Mouse (Mus musculus): ENCODE data around the gene Kmt2b. TPM values are rescaled to one million over a fixed set of nuclear protein-coding genes. Genes with fewer than 3 reads are reported as not detected.

Kmt2b gene
- polyA plus RNA-seq, 1 experiment from 2014 or later, result 3.8 TPM

DNA sequence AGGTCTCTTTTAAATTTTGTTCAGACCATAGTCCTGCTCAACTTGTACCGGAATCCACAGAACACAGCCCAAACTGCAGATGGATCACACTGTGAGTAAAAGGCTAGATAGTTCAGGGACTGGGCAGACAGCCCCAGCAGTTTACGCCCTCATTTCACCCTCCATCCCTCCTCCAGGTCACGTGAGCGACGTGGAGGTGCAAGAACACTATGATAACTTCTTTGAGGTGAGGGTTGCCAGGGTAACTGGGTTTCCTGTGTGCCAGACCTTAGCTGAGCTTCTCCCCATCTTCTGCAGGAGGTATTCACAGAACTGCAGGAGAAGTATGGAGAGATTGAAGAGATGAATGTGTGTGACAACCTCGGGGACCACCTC lies 24.6 kb downstream of the Kmt2b start:
- WGBS (ENCODE audit: insufficient replicate concordance), result 21% methylated on average over 6 of the region's 6 CpGs
- Histone ChIP-seq H3K9ac (peak overlapping the region; percentile 81), H3K4me2 (peak overlapping the region; percentile 89), H3K36me3 (peaks cover 43% of the 10 kb centered on the region), H3K4me3 (replicated peaks) (peak overlapping the region; percentile 83), H3K27me3 (no peaks in the 10 kb centered on the region), H3K4me1 (replicated peaks) (peaks cover 36% of the 10 kb centered on the region), H3K27ac (peak overlapping the region; percentile 96), H3K9me3 (replicated peaks) (no peaks in the 10 kb centered on the region)
- DNase-seq, result no peak
- no peak for ATAC-seq (ENCODE audit: low read depth)

DNA sequence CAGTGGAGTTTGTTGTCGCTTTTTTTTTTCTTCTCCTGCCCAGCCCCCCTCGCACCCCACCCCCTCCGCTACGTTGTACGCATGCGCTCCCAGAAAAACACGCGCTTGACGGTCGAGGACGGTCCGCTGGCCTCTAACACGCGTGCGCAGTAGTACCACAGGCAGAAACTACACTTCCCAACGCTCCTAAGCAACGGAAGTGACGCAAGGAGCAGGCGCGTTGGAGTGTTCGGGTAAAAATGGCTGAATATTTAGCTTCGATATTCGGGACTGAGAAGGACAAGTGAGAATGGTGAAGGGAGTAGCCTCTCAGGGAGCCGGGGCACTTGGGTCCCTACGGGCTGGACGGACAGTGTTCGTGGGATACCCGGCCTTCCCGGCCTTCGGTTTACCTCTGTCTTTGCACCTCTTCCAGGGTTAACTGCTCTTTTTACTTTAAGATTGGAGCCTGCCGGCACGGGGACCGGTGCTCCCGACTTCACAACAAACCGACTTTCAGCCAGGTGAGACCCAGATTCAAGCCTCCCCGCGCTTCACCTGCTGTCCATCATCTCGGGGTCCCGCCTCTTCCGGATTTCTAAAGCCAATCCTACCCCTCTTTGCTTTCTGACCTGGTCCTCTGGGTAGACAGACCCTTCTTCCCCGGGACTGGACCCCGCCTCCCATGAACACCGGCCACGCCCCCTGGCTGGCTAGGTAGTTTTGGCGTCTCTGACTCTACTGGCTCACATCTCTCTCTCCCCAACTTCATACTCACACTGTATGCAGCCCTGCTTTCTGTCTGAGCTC lies 25.2 kb downstream of the Kmt2b start, which contains the start of the genes U2af1l4, Gm49396 and Psenen:
Gene U2af1l4 (plus strand): TSS at position 185 of the 789 bp plus-strand sequence.
Gene Gm49396 (plus strand): TSS at position 228 of the 789 bp plus-strand sequence.
Gene Psenen (minus strand): TSS at position 511 of the 789 bp plus-strand sequence.
- Histone ChIP-seq H3K4me3 (replicated peaks) (peak within 1 kb of the TSS; percentile 83), H3K9me3 (replicated peaks) (no peaks in the 10 kb centered on the region), H3K4me2 (peak within 1 kb of the TSS; percentile 89), H3K9ac (peak within 1 kb of the TSS; percentile 81), H3K27ac (peak within 1 kb of the TSS; percentile 96), H3K36me3 (peaks cover 37% of the 10 kb centered on the region), H3K27me3 (no peaks in the 10 kb centered on the region), H3K4me1 (replicated peaks) (peaks cover 41% of the 10 kb centered on the region)
- ATAC-seq (ENCODE audit: low read depth) (peak; percentile 81), DNase-seq (peak; percentile 92)
- under 1% methylated on average over 45 of the region's 45 CpGs for WGBS (ENCODE audit: insufficient replicate concordance)

DNA sequence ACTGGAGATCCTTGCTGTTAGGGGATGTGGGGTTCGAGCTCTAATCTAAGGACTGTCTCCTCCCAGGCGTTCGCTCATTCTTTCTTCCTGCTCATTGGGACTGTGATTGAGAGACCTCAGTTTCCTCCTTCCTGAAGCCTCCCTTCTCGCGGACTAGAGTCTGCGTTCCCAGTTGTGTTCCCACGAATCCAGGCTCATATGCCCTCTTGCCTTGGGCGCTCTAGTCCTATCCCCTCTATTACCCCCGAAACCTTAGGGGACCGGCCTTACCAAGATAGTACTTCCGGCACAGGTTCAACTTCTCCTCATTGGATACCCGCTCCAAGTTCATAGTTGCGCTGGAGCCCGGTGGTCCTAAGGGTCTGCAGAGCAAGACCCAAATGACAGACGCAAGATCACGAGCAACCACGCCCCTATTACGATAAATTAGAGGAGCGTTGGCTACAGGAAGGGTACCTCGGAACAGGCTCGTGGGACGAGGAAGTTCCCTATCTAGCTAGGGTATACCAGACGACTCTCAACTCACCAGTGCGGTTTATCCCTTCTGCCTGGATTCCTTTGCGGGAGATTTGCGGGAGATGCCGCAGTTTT lies 25.9 kb downstream of the Kmt2b start:
- Histone ChIP-seq H3K9ac (peak overlapping the region; percentile 81), H3K27me3 (no peaks in the 10 kb centered on the region), H3K4me1 (replicated peaks) (peaks cover 48% of the 10 kb centered on the region), H3K27ac (peak overlapping the region; percentile 84), H3K9me3 (replicated peaks) (no peaks in the 10 kb centered on the region), H3K36me3 (peaks cover 36% of the 10 kb centered on the region), H3K4me2 (peak overlapping the region; percentile 89), H3K4me3 (replicated peaks) (peak overlapping the region; percentile 83)
- DNase-seq (no peak), ATAC-seq (ENCODE audit: low read depth) (peak; percentile 8; the same call in 1 of the 2 replicates)
- under 1% methylated on average over 27 of the region's 27 CpGs for WGBS (ENCODE audit: insufficient replicate concordance)

DNA sequence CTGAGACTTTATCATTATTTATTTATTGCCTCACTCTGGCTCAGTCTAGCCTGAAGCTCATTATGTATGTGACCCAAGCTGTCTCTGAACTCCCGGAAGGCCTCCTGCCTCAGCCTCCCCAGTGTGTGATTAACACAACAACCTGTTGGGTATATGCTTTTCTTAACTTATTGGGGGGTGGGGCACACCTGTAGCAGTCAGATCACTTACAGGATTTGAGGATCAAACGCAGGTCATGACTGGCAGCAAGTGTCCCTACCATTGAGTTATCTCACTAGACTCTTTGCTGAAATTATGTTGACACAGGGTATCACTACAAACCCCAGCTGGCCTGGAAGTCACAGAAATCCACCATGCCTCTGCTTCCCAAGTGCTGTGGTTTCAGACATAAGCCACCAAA lies 28.2 kb downstream of the Kmt2b start:
- 68% methylated on average over 2 of the region's 2 CpGs for WGBS (ENCODE audit: insufficient replicate concordance)
- Histone ChIP-seq H3K9me3 (replicated peaks) (no peaks in the 10 kb centered on the region), H3K27me3 (no peaks in the 10 kb centered on the region), H3K9ac (peak overlapping the region; percentile 66), H3K4me2 (peak overlapping the region; percentile 73), H3K4me3 (replicated peaks) (peak overlapping the region; percentile 67; the same call in 1 of the 2 replicates), H3K36me3 (peaks cover 37% of the 10 kb centered on the region), H3K27ac (peak overlapping the region; percentile 86), H3K4me1 (replicated peaks) (peaks cover 50% of the 10 kb centered on the region)
- ATAC-seq (ENCODE audit: low read depth) (no peak), DNase-seq (no peak)

GRCm38 (mm10) chr7:30559443-30559954 lies 29.0 kb downstream of the Kmt2b start, which contains the start of gene Lin37:
TSS of gene Lin37 (minus strand) at chr7:30559838.
- WGBS (ENCODE audit: insufficient replicate concordance), result under 1% methylated on average over 20 of the region's 20 CpGs
- no peaks in the 10 kb centered on the region for H3K27me3 ChIP-seq
- H3K9me3 ChIP-seq (replicated peaks), result no peaks in the 10 kb centered on the region
- DNase-seq (peak; percentile 92), ATAC-seq (ENCODE audit: low read depth) (peak; percentile 80)
- peak within 1 kb of the TSS; percentile 86 for H3K27ac ChIP-seq
- peak within 1 kb of the TSS; percentile 74 for H3K9ac ChIP-seq
- peak within 1 kb of the TSS; percentile 73 for H3K4me2 ChIP-seq
- H3K36me3 ChIP-seq, result peaks cover 38% of the 10 kb centered on the region
- peak within 1 kb of the TSS; percentile 67 for H3K4me3 ChIP-seq (replicated peaks)
- H3K4me1 ChIP-seq (replicated peaks), result peaks cover 51% of the 10 kb centered on the region

GRCm38 (mm10) chr7:30558656-30559442 lies 29.7 kb downstream of the Kmt2b start:
- Histone ChIP-seq H3K27ac (peak overlapping the region; percentile 86), H3K27me3 (no peaks in the 10 kb centered on the region), H3K4me2 (peak overlapping the region; percentile 73), H3K4me1 (replicated peaks) (peaks cover 51% of the 10 kb centered on the region), H3K9me3 (replicated peaks) (no peaks in the 10 kb centered on the region), H3K9ac (peak overlapping the region; percentile 74), H3K4me3 (replicated peaks) (peak overlapping the region; percentile 67), H3K36me3 (peaks cover 44% of the 10 kb centered on the region)
- ATAC-seq (ENCODE audit: low read depth), result peak; percentile 44
- WGBS (ENCODE audit: insufficient replicate concordance), result 8% methylated on average over 12 of the region's 12 CpGs
- peak; percentile 38 for DNase-seq

DNA sequence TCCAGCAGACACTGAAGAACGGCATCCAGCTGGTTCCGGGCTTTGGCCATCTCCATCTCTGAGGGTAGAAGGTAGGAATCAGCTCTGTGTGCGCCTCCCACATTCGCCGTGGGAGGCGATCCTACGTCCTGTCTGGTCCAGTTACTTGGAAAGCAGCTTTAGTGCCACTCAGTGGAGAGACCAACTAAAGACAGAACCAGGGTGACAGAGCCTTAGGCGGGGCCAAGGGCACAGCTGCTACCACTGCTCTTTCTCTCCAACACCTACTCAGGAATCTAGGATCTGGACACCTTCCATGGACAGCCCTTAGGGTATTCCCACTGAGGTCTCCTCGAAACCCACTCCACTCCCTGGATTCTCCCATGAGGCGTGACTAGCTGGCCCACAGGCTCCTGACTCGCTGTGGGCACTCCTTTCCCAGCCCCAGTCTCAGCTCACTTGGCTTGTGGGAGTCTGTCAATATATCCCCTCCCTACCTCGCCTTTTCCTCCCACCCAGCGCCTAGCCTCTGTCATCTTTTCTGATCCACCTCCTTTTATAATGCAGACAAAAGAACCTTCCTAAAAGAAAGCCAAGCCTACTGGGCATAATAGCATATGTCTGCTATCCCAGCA lies 30.5 kb downstream of the Kmt2b start:
- H3K4me1 ChIP-seq (replicated peaks), result peaks cover 56% of the 10 kb centered on the region
- DNase-seq (no peak), ATAC-seq (ENCODE audit: low read depth) (no peak)
- peak overlapping the region; percentile 67 for H3K4me3 ChIP-seq (replicated peaks)
- H3K4me2 ChIP-seq, result peak overlapping the region; percentile 73
- H3K27me3 ChIP-seq, result no peaks in the 10 kb centered on the region
- H3K9ac ChIP-seq, result peak overlapping the region; percentile 74
- WGBS (ENCODE audit: insufficient replicate concordance), result 87% methylated on average over 13 of the region's 13 CpGs
- H3K36me3 ChIP-seq, result peaks cover 44% of the 10 kb centered on the region
- peak overlapping the region; percentile 86 for H3K27ac ChIP-seq
- no peaks in the 10 kb centered on the region for H3K9me3 ChIP-seq (replicated peaks)

GRCm38 (mm10) chr7:30556894-30557536 lies 31.5 kb downstream of the Kmt2b start:
- no peaks in the 10 kb centered on the region for H3K27me3 ChIP-seq
- DNase-seq (no peak), ATAC-seq (ENCODE audit: low read depth) (no peak)
- WGBS (ENCODE audit: insufficient replicate concordance), result 89% methylated on average over 18 of the region's 18 CpGs
- no peak overlapping the region for H3K27ac ChIP-seq
- no peak overlapping the region for H3K4me3 ChIP-seq (replicated peaks)
- 0 out of 2 replicates have a peak overlapping the region, but pooled peaks have one; percentile 73 for H3K4me2 ChIP-seq
- H3K4me1 ChIP-seq (replicated peaks), result peaks cover 56% of the 10 kb centered on the region
- H3K9me3 ChIP-seq (replicated peaks), result no peaks in the 10 kb centered on the region
- H3K9ac ChIP-seq, result no peak overlapping the region
- H3K36me3 ChIP-seq, result peaks cover 44% of the 10 kb centered on the region

- Histone ChIP-seq H3K36me3 (peaks cover 41% of the 10 kb centered on the region), H3K27me3 (no peaks in the 10 kb centered on the region), H3K4me2 (peak overlapping the region; percentile 92), H3K4me1 (replicated peaks) (peaks cover 47% of the 10 kb centered on the region), H3K4me3 (replicated peaks) (peak overlapping the region; percentile 71), H3K9ac (peak overlapping the region; percentile 91), H3K27ac (no peak overlapping the region), H3K9me3 (replicated peaks) (no peaks in the 10 kb centered on the region)
- ATAC-seq (ENCODE audit: low read depth), result no peak
- no peak for DNase-seq
- 81% methylated on average over 22 of the region's 22 CpGs for WGBS (ENCODE audit: insufficient replicate concordance)
Measured at GRCm38 (mm10) chr7:30553810-30554584, 34.5 kb downstream of the Kmt2b start.
